Mouse (Mus musculus): ENCODE measurements around the gene Epb41.

The Epb41 gene

DNA sequence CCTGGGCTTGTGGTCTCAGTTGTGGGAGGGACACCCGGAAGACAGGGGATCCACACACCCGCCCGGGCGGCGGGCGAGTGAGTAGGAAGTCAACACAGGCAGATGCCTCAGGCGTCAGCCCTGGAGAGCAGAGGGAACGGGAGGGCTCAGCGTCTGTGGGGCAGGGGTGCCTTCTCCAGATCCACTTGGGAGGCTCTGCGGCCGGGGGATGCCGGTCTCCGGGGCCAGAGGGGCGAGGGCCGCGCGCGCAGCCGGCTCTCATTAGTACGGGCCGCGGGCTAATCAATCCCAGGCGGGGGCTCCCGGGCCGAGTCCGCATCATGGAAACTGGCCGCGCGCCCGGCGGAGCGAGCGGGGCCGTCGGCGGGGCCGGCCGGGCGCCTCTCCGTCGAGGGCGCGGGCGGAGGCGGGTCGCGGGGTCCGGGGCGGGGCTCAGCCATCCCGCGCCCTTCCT lies 155.0 kb downstream of the Epb41 start:
- DNase-seq (ENCODE audit: low spot score in 2 of 2): no peak

DNA sequence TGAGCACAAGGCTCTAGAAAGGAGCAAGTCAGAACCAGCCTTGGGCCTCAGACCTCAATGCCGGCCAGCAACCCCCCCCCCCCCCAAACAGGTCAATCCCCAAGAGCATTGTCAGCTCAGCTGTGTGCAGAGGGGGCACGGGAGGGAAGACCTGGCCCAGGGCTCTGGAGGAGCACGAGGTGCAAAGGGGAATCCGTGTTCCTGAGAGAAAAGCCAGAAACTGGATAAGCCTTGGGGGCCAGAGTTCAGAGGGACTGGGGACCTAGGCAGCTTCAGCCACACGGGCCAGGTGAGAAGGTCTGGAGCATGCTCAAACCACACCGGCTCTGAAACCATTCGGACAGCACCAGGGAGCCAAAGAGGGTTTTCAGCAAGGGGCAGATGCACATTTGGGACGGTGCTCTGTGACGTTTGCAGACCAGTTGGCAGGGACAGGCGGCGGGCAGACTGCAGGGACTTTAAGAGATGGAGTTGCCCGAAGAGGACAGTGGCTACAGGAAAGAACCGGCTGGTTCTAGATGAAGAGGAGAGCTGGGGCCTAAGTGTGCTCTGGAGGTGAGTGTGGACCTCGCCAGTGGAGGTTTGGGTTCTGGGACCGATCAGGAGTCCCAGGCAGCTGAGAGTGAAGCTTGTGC lies 155.5 kb downstream of the Epb41 start:
- no peak for DNase-seq (ENCODE audit: low spot score in 2 of 2)

DNA sequence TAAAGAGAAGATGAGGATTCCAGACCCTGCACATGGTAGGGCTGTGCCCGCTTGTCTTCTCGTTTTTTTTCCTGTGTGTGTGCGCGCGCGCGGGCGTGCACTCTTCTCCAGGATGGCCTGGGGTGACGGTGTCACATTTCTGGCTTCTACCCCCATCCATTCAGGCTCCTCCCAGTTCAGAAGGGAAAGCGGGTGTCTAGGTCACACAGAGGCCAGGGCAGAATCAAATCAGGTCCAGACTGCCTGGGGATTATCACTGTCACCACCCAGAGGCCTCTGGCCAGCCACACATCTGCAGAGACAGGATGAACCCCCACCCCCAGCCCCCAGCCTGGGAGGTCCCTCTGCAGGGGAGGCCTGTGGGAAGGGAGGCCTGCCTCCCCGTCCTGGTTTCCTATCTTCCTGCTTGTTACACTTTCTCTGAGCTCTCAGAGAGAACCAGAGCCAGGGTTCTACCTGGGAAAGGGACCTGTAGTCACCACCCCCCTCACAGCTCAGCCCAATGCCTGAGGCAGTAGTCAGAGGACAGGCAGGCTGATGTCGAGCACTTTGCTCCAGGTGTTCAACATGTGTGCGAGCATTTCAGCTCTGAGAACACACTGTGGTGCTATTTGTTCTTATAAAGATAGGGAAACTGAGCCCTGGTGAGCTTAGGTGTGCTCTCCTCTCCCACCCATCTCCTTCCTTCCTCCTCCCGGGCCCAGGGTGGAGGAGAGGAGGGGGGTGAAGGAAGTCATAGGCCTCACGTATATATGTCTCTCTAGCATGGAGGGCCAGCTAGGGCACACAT lies 156.2 kb downstream of the Epb41 start:
- no peak for DNase-seq (ENCODE audit: low spot score in 2 of 2)

DNA sequence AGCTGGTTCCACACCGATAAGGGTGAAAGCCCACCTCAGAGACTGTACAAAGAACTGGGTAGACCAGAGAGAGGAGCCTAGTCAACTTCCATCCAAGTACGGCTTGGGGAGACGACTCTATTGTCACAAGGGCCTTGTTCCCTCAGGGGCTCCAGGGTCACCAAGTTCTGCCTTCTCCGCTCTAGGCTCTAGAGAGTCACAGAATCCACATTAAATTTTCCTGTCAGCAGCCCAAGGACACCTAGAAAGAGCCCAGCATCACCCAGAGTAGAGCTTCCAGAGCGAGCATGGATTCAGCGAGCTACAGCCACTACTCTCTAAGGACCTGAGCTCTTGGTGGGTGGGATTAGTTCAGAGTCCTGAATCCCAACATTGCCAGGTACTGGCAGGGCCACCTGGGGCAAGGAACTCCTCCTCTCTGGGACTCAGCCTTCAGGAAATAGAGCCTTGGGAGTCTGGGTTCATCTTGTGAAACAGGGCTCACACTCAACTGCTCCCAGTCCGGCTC lies 157.0 kb downstream of the Epb41 start:
- DNase-seq (ENCODE audit: low spot score in 2 of 2): no peak

- DNase-seq (ENCODE audit: low spot score in 2 of 2): no peak
These were observed 158.0 kb downstream of the Epb41 start for GRCm38 (mm10) chr4:131917010-131917555.

DNA sequence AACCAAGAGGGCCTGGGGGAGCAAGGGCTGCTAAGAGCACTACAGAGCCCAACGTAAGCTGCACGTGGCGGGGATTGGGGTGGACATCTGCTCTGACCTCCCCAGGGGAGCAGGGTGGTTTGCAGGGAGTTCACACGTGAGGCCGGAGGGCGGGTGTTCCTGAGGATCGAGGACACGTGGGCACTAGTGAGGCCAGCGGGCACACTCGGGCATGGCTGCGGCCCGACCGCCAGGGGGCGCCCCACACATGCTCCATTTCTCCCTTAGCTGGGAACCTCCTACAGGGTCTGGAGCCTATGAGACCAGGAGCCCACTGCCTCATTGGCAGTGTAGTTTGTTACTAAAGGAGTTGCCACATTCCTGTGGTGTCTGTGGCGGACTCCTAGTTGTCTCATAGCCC lies 158.7 kb downstream of the Epb41 start:
- peak; percentile 58 to 64 for DNase-seq (ENCODE audit: low spot score in 2 of 2)

DNA sequence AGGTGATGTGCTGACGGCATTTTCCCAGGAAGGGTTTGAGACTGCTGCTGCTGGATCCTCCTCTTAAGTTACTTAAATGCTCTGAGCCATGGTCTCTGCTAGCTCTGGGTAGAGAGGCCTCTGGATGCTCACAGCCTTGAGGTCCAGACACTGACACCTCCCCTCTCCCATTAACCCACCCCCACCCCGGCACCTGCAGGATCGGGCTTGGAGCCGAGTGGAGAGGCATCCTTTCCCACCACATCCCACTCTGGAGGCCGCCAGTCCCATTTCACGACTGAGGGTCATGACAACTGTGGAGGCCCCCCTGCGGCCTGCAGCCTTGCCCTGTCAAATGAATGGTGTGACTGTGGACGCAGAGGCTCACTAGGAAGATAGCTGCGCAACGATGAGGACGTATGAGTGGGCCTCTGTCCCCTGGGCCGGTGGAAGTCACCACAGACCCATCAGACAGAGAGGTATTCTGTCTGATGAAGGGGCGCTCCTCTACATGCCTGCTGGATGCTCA lies 159.2 kb downstream of the Epb41 start:
- no peak for DNase-seq (ENCODE audit: low spot score in 2 of 2)

GRCm38 (mm10) chr4:131914891-131915469 lies 160.1 kb downstream of the Epb41 start:
- DNase-seq (ENCODE audit: low spot score in 2 of 2): no peak

- no peak for DNase-seq (ENCODE audit: low spot score in 2 of 2)
These were observed 161.0 kb downstream of the Epb41 start for GRCm38 (mm10) chr4:131914046-131914643.

GRCm38 (mm10) chr4:131913526-131913925 lies 161.6 kb downstream of the Epb41 start:
- no peak for DNase-seq (ENCODE audit: low spot score in 2 of 2)

- no peak for DNase-seq (ENCODE audit: low spot score in 2 of 2)
These were observed 163.6 kb downstream of the Epb41 start for GRCm38 (mm10) chr4:131911521-131911920.

- DNase-seq (ENCODE audit: low spot score in 2 of 2): no peak
These were observed 164.7 kb downstream of the Epb41 start for GRCm38 (mm10) chr4:131910237-131910994.

GRCm38 (mm10) chr4:131907912-131908311 lies 167.2 kb downstream of the Epb41 start:
- no peak for DNase-seq (ENCODE audit: low spot score in 2 of 2)

DNA sequence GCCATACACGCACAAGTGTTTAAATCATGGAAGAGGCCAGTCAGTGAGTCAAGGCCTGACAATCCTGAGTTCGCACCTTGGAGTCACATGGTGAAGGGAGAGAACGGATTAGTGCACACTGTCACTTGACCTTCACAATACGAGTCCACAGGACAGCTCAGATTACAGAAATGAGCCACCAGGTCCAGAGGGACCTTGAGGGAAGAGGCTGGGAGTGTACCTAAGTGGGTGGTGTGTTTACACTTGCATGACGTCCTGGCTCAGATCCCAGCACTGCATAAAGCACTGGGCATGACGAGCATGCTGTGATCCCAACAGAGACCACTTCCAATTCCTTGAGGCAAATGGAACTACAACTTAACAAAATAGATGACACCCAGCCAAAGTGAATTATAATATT lies 168.7 kb downstream of the Epb41 start:
- no peak for DNase-seq (ENCODE audit: low spot score in 2 of 2)

- DNase-seq (ENCODE audit: low spot score in 2 of 2): no peak
These were observed 170.6 kb downstream of the Epb41 start for GRCm38 (mm10) chr4:131904478-131904877.

DNA sequence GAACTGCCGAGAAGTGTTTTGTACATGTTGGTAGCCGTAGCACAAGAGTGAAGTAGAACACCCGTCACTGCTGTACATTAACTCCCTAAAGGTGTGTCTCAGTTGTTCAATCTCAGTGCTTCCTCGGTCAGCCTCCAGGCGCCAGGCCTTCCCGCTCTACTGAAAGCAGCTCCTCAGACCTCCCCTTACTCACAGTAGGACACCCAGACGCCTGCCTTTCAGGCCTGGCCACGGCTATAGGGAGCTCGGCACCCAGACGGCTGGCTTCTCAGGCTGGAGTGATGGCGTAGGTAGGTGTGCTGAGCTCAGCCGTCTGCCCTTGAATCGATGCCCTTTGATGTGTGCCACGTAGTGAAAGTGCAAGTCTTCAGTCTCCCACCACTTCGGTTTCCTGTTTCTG lies 174.0 kb downstream of the Epb41 start:
- DNase-seq (ENCODE audit: low spot score in 2 of 2): no peak

DNA sequence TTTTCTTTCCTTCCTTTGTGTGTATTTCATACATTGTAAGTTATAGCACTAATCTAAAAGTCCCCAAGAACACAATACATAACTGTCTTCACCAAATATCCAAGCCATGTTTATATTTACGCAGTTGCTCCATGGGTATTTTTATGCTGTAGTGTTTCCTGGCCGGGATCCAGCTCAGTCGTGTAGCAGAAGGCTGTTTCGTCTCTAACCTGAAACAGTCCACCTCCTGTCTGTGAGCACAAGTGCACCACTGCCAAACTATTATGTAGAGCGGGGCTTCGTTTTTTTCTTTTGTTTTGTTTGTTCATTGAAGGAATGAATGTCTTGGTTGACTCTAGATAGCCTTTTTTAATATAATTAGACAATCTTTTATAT lies 176.0 kb downstream of the Epb41 start:
- DNase-seq (ENCODE audit: low spot score in 2 of 2): no peak

GRCm38 (mm10) chr4:131898503-131899179 lies 176.5 kb downstream of the Epb41 start:
- no peak for DNase-seq (ENCODE audit: low spot score in 2 of 2)

DNA sequence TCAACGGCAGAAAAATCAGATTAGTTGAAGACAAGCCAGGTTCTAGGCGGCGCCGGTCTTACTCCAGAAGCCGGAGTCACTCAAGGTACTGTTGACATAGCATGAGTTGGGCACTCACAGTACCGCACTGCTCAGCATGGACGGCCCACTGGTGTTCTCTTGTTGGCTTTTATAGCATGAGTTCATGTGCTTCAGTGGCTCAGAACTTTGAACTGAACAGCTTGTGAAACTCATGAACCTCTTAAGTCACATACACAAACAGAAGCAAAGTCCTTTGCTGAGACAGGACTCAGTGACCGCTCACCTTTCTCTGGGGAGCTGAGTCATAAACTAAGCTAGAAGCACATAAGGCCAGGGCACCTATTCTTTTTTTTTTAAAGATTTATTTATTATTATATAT lies 177.3 kb downstream of the Epb41 start:
- DNase-seq (ENCODE audit: low spot score in 2 of 2): no peak

- DNase-seq (ENCODE audit: low spot score in 2 of 2): no peak
These were observed 178.0 kb downstream of the Epb41 start for GRCm38 (mm10) chr4:131897109-131897508.

GRCm38 (mm10) chr4:131890692-131891091 lies 184.4 kb downstream of the Epb41 start:
- DNase-seq (ENCODE audit: low spot score in 2 of 2): no peak

Measured in spleen, postnatal 36 days (tissue).